Mouse (Mus musculus) thymus, postnatal 0 days (tissue): ENCODE measurements at regions not wholly inside any gene's neighbourhood (a gene's known extent, or its start where the extent isn't known, plus 50 kb on each side); places are given as distances from the start of the nearest gene placed in this dataset.

Experiments used
- DNase-seq: peaks from one replicate; pipeline ENCODE4 v3.0.0-alpha.2; 2015; ENCODE audit warnings: low spot score

GRCm38 (mm10) chr3:19368998-19369397 is 259.5 kb downstream of the 1700064H15Rik start:
- no peak for DNase-seq

GRCm38 (mm10) chr3:19367761-19368160 is 260.7 kb downstream of the 1700064H15Rik start:
- DNase-seq, result no peak
